Mouse (Mus musculus): ENCODE measurements at regions not wholly inside any gene's neighbourhood (a gene's known extent, or its start where the extent isn't known, plus 50 kb on each side); places are given as distances from the start of the nearest gene placed in this dataset.

GRCm38 (mm10) chr4:31660896-31661295, 303.0 kb upstream of the Map3k7 start:
- H3K4me3 ChIP-seq (ENCODE audit: low read depth, low read length) = no peak overlapping the region
- H3K9me3 ChIP-seq (ENCODE audit: control insufficient read depth, low read length) = no peaks in the 10 kb centered on the region
- H3K9ac ChIP-seq (ENCODE audit: low read length) = no peak overlapping the region
- no peak overlapping the region for H3K4me2 ChIP-seq
- no peaks in the 10 kb centered on the region for H3K27me3 ChIP-seq (ENCODE audit: control insufficient read depth, insufficient read depth, low read length)
- no peaks in the 10 kb centered on the region for H3K36me3 ChIP-seq (ENCODE audit: control insufficient read depth, insufficient read depth, low read length)
- 36% methylated on average over 4 of the region's 4 CpGs for WGBS
- no peak for ATAC-seq (ENCODE audit: low FRiP score)
- DNase-seq (ENCODE audit: low spot score, missing footprints) = no peak
- no peak overlapping the region for H3K27ac ChIP-seq (ENCODE audit: low read depth, low read length)
- H3K4me1 ChIP-seq (ENCODE audit: control insufficient read depth, insufficient read depth, low read length) = no peaks in the 10 kb centered on the region

GRCm38 (mm10) chr4:31671530-31672170, 292.2 kb upstream of the Map3k7 start:
- 0 out of 2 replicates have a peak, but pooled peaks cover 2% of the 10 kb centered on the region for H3K4me1 ChIP-seq (ENCODE audit: control insufficient read depth, insufficient read depth, low read length)
- no peaks in the 10 kb centered on the region for H3K9me3 ChIP-seq (ENCODE audit: control insufficient read depth, low read length)
- no peaks in the 10 kb centered on the region for H3K36me3 ChIP-seq (ENCODE audit: control insufficient read depth, insufficient read depth, low read length)
- no peak overlapping the region for H3K4me3 ChIP-seq (ENCODE audit: low read depth, low read length)
- DNase-seq (ENCODE audit: low spot score, missing footprints) = no peak
- ATAC-seq (ENCODE audit: low FRiP score) = peak; percentile 81
- no peaks in the 10 kb centered on the region for H3K27me3 ChIP-seq (ENCODE audit: control insufficient read depth, insufficient read depth, low read length)
- no peak overlapping the region for H3K4me2 ChIP-seq
- H3K27ac ChIP-seq (ENCODE audit: low read depth, low read length) = no peak overlapping the region; the same call in 1 of the 2 replicates
- no peak overlapping the region for H3K9ac ChIP-seq (ENCODE audit: low read length)
- 57% methylated on average over 6 of the region's 6 CpGs for WGBS

DNA sequence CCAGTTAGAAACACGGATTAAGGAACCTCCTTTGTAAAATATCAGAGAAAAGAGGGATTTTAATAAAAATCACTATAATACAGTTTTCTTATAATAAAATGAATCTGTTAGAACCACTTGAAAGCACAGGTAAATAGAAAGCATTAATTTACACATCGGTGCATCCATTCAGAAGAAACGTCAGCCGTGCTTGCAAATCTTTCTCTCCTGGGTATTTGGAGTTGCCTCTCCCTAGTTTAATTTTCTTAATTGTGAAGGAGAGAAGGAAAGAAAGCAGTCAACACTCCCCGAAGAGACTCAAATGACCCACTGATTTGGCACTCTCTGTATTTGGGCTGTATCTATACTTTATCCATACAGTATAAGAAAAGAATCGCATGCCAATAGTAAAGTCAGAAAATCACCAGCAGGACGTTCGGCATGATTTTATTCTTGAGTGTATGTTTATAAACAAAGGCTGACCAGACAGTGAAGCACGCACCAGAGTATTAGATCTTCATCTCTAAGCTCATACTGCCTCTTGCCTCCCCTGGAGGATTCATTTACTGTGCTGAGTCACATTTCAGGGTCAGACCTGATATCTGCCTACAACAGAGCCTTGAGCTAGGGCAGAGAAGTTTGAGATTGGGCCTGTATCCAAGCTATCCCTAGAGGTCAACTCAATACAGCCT, 291.6 kb upstream of the Map3k7 start:
- WGBS = 71% methylated on average over 9 of the region's 9 CpGs
- Histone ChIP-seq H3K4me3 (ENCODE audit: low read depth, low read length) (no peak overlapping the region), H3K9me3 (ENCODE audit: control insufficient read depth, low read length) (no peaks in the 10 kb centered on the region), H3K27ac (ENCODE audit: low read depth, low read length) (no peak overlapping the region), H3K4me2 (no peak overlapping the region), H3K4me1 (ENCODE audit: control insufficient read depth, insufficient read depth, low read length) (0 out of 2 replicates have a peak, but pooled peaks cover 2% of the 10 kb centered on the region), H3K9ac (ENCODE audit: low read length) (no peak overlapping the region), H3K36me3 (ENCODE audit: control insufficient read depth, insufficient read depth, low read length) (no peaks in the 10 kb centered on the region), H3K27me3 (ENCODE audit: control insufficient read depth, insufficient read depth, low read length) (no peaks in the 10 kb centered on the region)
- DNase-seq (ENCODE audit: low spot score, missing footprints) (no peak), ATAC-seq (ENCODE audit: low FRiP score) (peak; percentile 40; the same call in 1 of the 2 replicates)

DNA sequence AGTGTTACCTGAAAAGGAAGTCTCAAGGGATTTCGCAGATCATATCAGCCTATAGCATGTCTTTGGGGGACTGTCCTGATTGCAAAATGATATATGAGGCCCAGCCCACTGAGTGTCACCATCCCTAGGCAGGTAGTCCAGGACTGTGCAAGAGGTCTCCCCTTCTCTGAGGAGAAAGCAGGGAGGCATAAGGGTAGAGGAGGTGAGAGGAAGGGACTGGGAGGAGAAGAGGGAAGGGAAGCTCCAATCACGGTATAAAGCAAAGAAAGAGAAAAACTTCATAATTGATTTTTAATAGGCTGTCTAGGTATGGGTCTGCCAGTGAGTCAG, 291.1 kb upstream of the Map3k7 start:
- ATAC-seq (ENCODE audit: low FRiP score) = peak; percentile 42; the same call in 1 of the 2 replicates
- no peaks in the 10 kb centered on the region for H3K36me3 ChIP-seq (ENCODE audit: control insufficient read depth, insufficient read depth, low read length)
- H3K9me3 ChIP-seq (ENCODE audit: control insufficient read depth, low read length) = no peaks in the 10 kb centered on the region
- H3K4me3 ChIP-seq (ENCODE audit: low read depth, low read length) = no peak overlapping the region
- DNase-seq (ENCODE audit: low spot score, missing footprints) = no peak
- H3K4me2 ChIP-seq = no peak overlapping the region
- no peak overlapping the region for H3K9ac ChIP-seq (ENCODE audit: low read length)
- no peaks in the 10 kb centered on the region for H3K27me3 ChIP-seq (ENCODE audit: control insufficient read depth, insufficient read depth, low read length)
- no peak overlapping the region for H3K27ac ChIP-seq (ENCODE audit: low read depth, low read length)
- 88% methylated on average over 2 of the region's 2 CpGs for WGBS
- H3K4me1 ChIP-seq (ENCODE audit: control insufficient read depth, insufficient read depth, low read length) = 0 out of 2 replicates have a peak, but pooled peaks cover 2% of the 10 kb centered on the region

- peak; percentile 70 for ATAC-seq (ENCODE audit: low FRiP score)
- no peaks in the 10 kb centered on the region for H3K4me1 ChIP-seq (ENCODE audit: control insufficient read depth, insufficient read depth, low read length)
- H3K4me3 ChIP-seq (ENCODE audit: low read depth, low read length) = no peak overlapping the region
- no peaks in the 10 kb centered on the region for H3K9me3 ChIP-seq (ENCODE audit: control insufficient read depth, low read length)
- DNase-seq (ENCODE audit: low spot score, missing footprints) = peak; percentile 79
- no peak overlapping the region for H3K9ac ChIP-seq (ENCODE audit: low read length)
- 61% methylated on average over 13 of the region's 13 CpGs for WGBS
- H3K27me3 ChIP-seq (ENCODE audit: control insufficient read depth, insufficient read depth, low read length) = no peaks in the 10 kb centered on the region
- no peak overlapping the region for H3K4me2 ChIP-seq
- no peak overlapping the region for H3K27ac ChIP-seq (ENCODE audit: low read depth, low read length)
- no peaks in the 10 kb centered on the region for H3K36me3 ChIP-seq (ENCODE audit: control insufficient read depth, insufficient read depth, low read length)
Measured at GRCm38 (mm10) chr4:31679007-31679590, 284.8 kb upstream of the Map3k7 start.

DNA sequence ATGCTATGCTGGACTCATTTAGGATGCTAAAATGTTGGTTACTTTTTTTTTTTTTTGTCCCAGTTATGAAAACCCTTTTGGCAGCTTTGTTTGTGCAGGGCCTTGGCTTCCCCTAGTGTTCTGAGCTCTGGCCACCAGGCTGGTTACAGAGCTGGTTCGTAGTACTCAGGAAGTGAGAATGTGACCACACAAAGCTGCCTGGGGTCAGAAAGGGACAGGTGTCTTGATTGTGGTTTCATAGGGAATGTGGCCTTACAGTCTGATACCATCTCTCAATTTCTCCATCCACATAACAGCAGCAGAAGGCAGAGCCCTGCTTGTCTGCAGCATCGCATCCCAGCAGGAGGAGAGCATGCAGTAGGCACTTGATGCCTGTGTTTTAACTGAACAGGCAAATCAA, 282.9 kb upstream of the Map3k7 start:
- no peak overlapping the region for H3K4me3 ChIP-seq (ENCODE audit: low read depth, low read length)
- ATAC-seq (ENCODE audit: low FRiP score) (no peak), DNase-seq (ENCODE audit: low spot score, missing footprints) (no peak)
- no peak overlapping the region for H3K27ac ChIP-seq (ENCODE audit: low read depth, low read length)
- H3K27me3 ChIP-seq (ENCODE audit: control insufficient read depth, insufficient read depth, low read length) = no peaks in the 10 kb centered on the region
- no peaks in the 10 kb centered on the region for H3K36me3 ChIP-seq (ENCODE audit: control insufficient read depth, insufficient read depth, low read length)
- 82% methylated on average over 2 of the region's 2 CpGs for WGBS
- no peak overlapping the region for H3K4me2 ChIP-seq
- no peaks in the 10 kb centered on the region for H3K4me1 ChIP-seq (ENCODE audit: control insufficient read depth, insufficient read depth, low read length)
- no peaks in the 10 kb centered on the region for H3K9me3 ChIP-seq (ENCODE audit: control insufficient read depth, low read length)
- no peak overlapping the region for H3K9ac ChIP-seq (ENCODE audit: low read length)

- no peak overlapping the region for H3K4me3 ChIP-seq (ENCODE audit: low read depth, low read length)
- no peak overlapping the region for H3K9ac ChIP-seq (ENCODE audit: low read length)
- H3K4me1 ChIP-seq (ENCODE audit: control insufficient read depth, insufficient read depth, low read length) = no peaks in the 10 kb centered on the region
- ATAC-seq (ENCODE audit: low FRiP score) (no peak), DNase-seq (ENCODE audit: low spot score, missing footprints) (peak; percentile 4)
- no peak overlapping the region for H3K4me2 ChIP-seq
- no peak overlapping the region for H3K27ac ChIP-seq (ENCODE audit: low read depth, low read length)
- H3K36me3 ChIP-seq (ENCODE audit: control insufficient read depth, insufficient read depth, low read length) = no peaks in the 10 kb centered on the region
- H3K9me3 ChIP-seq (ENCODE audit: control insufficient read depth, low read length) = no peaks in the 10 kb centered on the region
- 84% methylated on average over 2 of the region's 2 CpGs for WGBS
- no peaks in the 10 kb centered on the region for H3K27me3 ChIP-seq (ENCODE audit: control insufficient read depth, insufficient read depth, low read length)
Measured at GRCm38 (mm10) chr4:31689083-31689482, 274.8 kb upstream of the Map3k7 start.

DNA sequence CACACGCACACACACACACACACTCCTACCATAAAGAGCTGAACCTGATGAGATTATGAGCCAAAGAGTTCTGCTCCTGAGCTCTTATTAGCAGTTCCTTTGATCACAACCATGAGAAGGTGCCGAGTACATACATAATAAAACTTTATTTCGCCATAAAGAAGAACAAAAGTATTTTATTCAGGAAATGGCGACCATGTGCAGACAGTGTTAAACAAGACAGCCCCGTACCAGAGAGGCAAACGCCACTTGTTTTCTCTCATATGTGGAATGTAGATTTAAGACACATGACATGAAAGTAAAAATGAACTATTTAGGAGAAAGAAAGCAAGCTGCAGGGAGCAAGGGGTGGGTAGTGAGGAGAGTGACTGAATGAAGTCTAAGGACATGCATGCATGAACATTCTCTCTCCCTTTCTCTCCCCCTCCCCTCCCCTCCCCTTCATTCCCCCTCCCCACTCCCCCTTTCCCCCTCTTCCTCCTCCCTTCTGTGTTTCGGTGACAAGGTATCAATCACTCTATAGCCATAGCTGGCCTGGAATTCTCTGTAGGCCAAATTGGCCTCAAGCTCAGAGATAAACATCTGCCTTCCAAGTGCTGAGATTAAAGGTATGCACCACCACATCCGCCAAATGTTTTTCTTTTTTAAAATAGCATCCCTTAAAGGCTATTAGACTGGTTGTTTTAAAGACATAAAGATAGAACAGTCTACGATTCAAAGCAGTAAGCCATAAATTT, 266.0 kb upstream of the Map3k7 start:
- WGBS = 73% methylated on average over 9 of the region's 9 CpGs
- ATAC-seq (ENCODE audit: low FRiP score) = no peak
- DNase-seq (ENCODE audit: low spot score, missing footprints) = peak; percentile 35

GRCm38 (mm10) chr4:31698506-31698782, 265.5 kb upstream of the Map3k7 start:
- Histone ChIP-seq H3K27me3 (ENCODE audit: control insufficient read depth, insufficient read depth, low read length) (no peaks in the 10 kb centered on the region), H3K9me3 (ENCODE audit: control insufficient read depth, low read length) (no peaks in the 10 kb centered on the region), H3K36me3 (ENCODE audit: control insufficient read depth, insufficient read depth, low read length) (no peaks in the 10 kb centered on the region), H3K4me3 (ENCODE audit: low read depth, low read length) (no peak overlapping the region), H3K27ac (ENCODE audit: low read depth, low read length) (no peak overlapping the region), H3K4me2 (no peak overlapping the region), H3K4me1 (ENCODE audit: control insufficient read depth, insufficient read depth, low read length) (no peaks in the 10 kb centered on the region), H3K9ac (ENCODE audit: low read length) (no peak overlapping the region)
- DNase-seq (ENCODE audit: low spot score, missing footprints) (no peak), ATAC-seq (ENCODE audit: low FRiP score) (no peak)
- WGBS = 85% methylated on average over 4 of the region's 4 CpGs

More for the DNA sequence above, 266.0 kb upstream of the Map3k7 start:
- Histone ChIP-seq H3K9me3 (ENCODE audit: control insufficient read depth, low read length) (no peaks in the 10 kb centered on the region), H3K4me1 (ENCODE audit: control insufficient read depth, insufficient read depth, low read length) (no peaks in the 10 kb centered on the region), H3K4me3 (ENCODE audit: low read depth, low read length) (no peak overlapping the region), H3K4me2 (no peak overlapping the region), H3K36me3 (ENCODE audit: control insufficient read depth, insufficient read depth, low read length) (no peaks in the 10 kb centered on the region), H3K27me3 (ENCODE audit: control insufficient read depth, insufficient read depth, low read length) (no peaks in the 10 kb centered on the region), H3K9ac (ENCODE audit: low read length) (no peak overlapping the region), H3K27ac (ENCODE audit: low read depth, low read length) (no peak overlapping the region)

Measured in midbrain, embryonic 11.5 days (tissue).